8 mouse cellular contexts compared by ENCODE assay signal in genomic region chr14:121676121-121676591, GRCm38 (mm10).
DNase-seq lines count a peak whose midpoint lies in the region; ATAC-seq and TF ChIP-seq lines count a peak whose summit lies in the region.

No protein-coding gene starts in this region.

- TF ChIP-seq POLR2A in lung, adult 2 months (IDR thresholded peaks at IDR 0.05; ENCODE audit: borderline replicate concordance, extremely low read depth, low read depth, low read length) = no peak
- TF ChIP-seq POLR2A in limb, embryonic 14.5 days (IDR thresholded peaks at IDR 0.05; ENCODE audit: borderline replicate concordance, extremely low read depth, insufficient read depth, insufficient read length) = no peak

- H3K4me3 ChIP-seq in lung, embryonic 14.5 days (ENCODE audit: low read depth, low read length) = no peak overlapping the region
- no peak overlapping the region for H3K4me3 ChIP-seq in lung, adult 2 months (replicated peaks; ENCODE audit: extremely low read depth, low read depth, low read length)
- no peak overlapping the region for H3K4me3 ChIP-seq in embryonic facial prominence, embryonic 11.5 days (ENCODE audit: low read depth, low read length)
- no peak overlapping the region for H3K4me3 ChIP-seq in limb, embryonic 14.5 days (replicated peaks; ENCODE audit: low read length)

- no peak overlapping the region for H3K9ac ChIP-seq in lung, embryonic 14.5 days
- H3K9ac ChIP-seq in embryonic facial prominence, embryonic 11.5 days (replicated peaks; ENCODE audit: low read length) = no peak overlapping the region
- no peak overlapping the region for H3K9ac ChIP-seq in limb, embryonic 14.5 days (ENCODE audit: low read depth, low read length, severe bottlenecking)

- no peaks in the 10 kb centered on the region for H3K36me3 ChIP-seq in lung, embryonic 14.5 days (ENCODE audit: insufficient read depth)
- no peaks in the 10 kb centered on the region for H3K36me3 ChIP-seq in embryonic facial prominence, embryonic 11.5 days (replicated peaks; ENCODE audit: control insufficient read depth, insufficient read depth, low read depth, low read length)
- H3K36me3 ChIP-seq in limb, embryonic 14.5 days (ENCODE audit: control insufficient read depth, insufficient read depth, low read length) = no peaks in the 10 kb centered on the region

- no peak overlapping the region for H3K4me2 ChIP-seq in lung, embryonic 14.5 days
- H3K4me2 ChIP-seq in embryonic facial prominence, embryonic 11.5 days (ENCODE audit: low read depth, low read length) = no peak overlapping the region
- H3K4me2 ChIP-seq in limb, embryonic 14.5 days (replicated peaks; ENCODE audit: low read depth, low read length, severe bottlenecking) = no peak overlapping the region

- peak; percentile 38 for DNase-seq in lung, embryonic 14.5 days
- DNase-seq in lung, adult 2 months = no peak
- peak; percentile 17 for DNase-seq in embryonic facial prominence, embryonic 11.5 days (ENCODE audit: low spot score)
- peak; percentile 43 to 45 for DNase-seq in heart, postnatal 10 days
- DNase-seq in limb, embryonic 14.5 days (ENCODE audit: low spot score) = peak; percentile 64
- no peak for DNase-seq in left cerebral cortex, postnatal 25 days (ENCODE audit: low spot score in 2 of 2)
- DNase-seq in cerebellum, adult 18-20 months = no peak
- DNase-seq in cerebellum, postnatal 36 days = no peak

- H3K27ac ChIP-seq in lung, embryonic 14.5 days (ENCODE audit: low read depth) = peak overlapping the region; percentile 66
- H3K27ac ChIP-seq in embryonic facial prominence, embryonic 11.5 days (replicated peaks; ENCODE audit: low read depth, low read length) = no peak overlapping the region
- peak overlapping the region; percentile 48; the same call in 1 of the 2 replicates for H3K27ac ChIP-seq in limb, embryonic 14.5 days (replicated peaks; ENCODE audit: low read depth, low read length)

- peaks cover 25% of the 10 kb centered on the region for H3K4me1 ChIP-seq in lung, embryonic 14.5 days (ENCODE audit: insufficient read depth)
- peaks cover 26% of the 10 kb centered on the region for H3K4me1 ChIP-seq in lung, adult 2 months (ENCODE audit: control insufficient read depth, insufficient read depth, low read length)
- H3K4me1 ChIP-seq in embryonic facial prominence, embryonic 11.5 days (ENCODE audit: control insufficient read depth, insufficient read depth, low read length) = no peaks in the 10 kb centered on the region; the same call in 1 of the 2 replicates
- peaks cover 29% of the 10 kb centered on the region for H3K4me1 ChIP-seq in limb, embryonic 14.5 days (ENCODE audit: control insufficient read depth, insufficient read depth, low read length)

- no peaks in the 10 kb centered on the region for H3K27me3 ChIP-seq in lung, embryonic 14.5 days (ENCODE audit: insufficient read depth, low read length)
- H3K27me3 ChIP-seq in embryonic facial prominence, embryonic 11.5 days (ENCODE audit: control insufficient read depth, insufficient read depth, low read length) = no peaks in the 10 kb centered on the region
- no peaks in the 10 kb centered on the region for H3K27me3 ChIP-seq in limb, embryonic 14.5 days (ENCODE audit: control insufficient read depth, insufficient read depth, low read length)

- peak; percentile 66 for ATAC-seq in lung, embryonic 14.5 days (ENCODE audit: insufficient read depth)
- ATAC-seq in embryonic facial prominence, embryonic 11.5 days (replicated peaks; ENCODE audit: insufficient number of reproducible peaks, low FRiP score, low TSS enrichment, low read depth) = peak; percentile 60
- peak; percentile 21; the same call in 1 of the 2 replicates for ATAC-seq in limb, embryonic 14.5 days (ENCODE audit: low FRiP score, low read depth)

- intact Hi-C loops in heart, postnatal 10 days (cut with DNase I) = no loop called here
- intact Hi-C loops in left cerebral cortex, postnatal 25 days (cut with DNase I) = loop anchor here (5.0 kb wide), 1 partner anchor 61 kb away; no protein-coding TSS in a partner anchor

- TF ChIP-seq CTCF in lung, embryonic 14.5 days (IDR thresholded peaks at IDR 0.05; ENCODE audit: low read depth) = no peak
- no peak for TF ChIP-seq CTCF in lung, adult 2 months (IDR thresholded peaks at IDR 0.05; ENCODE audit: insufficient read depth, low read length)

- no peaks in the 10 kb centered on the region; the same call in 1 of the 2 replicates for H3K9me3 ChIP-seq in lung, embryonic 14.5 days (ENCODE audit: low read depth, low read length)
- H3K9me3 ChIP-seq in embryonic facial prominence, embryonic 11.5 days (replicated peaks; ENCODE audit: control insufficient read depth, low read length) = no peaks in the 10 kb centered on the region
- H3K9me3 ChIP-seq in limb, embryonic 14.5 days (ENCODE audit: control insufficient read depth, low read length) = peaks cover 6% of the 10 kb centered on the region; the same call in 1 of the 2 replicates

Comparison
In these comparisons a context has a peak if more than half of its experiments do, and no peak if none do; other contexts are left out.
1. DNase-seq: peak in lung, embryonic 14.5 days (single experiment), embryonic facial prominence, embryonic 11.5 days (single experiment), heart, postnatal 10 days (2 of 2) and limb, embryonic 14.5 days (single experiment); none in lung, adult 2 months (single experiment), left cerebral cortex, postnatal 25 days (0 of 2), cerebellum, adult 18-20 months (0 of 2) and cerebellum, postnatal 36 days (0 of 2).
2. Peak in every context shown above with its lines, with median percentiles within 50 percentile points of each other: ATAC-seq.